8 mouse cellular contexts compared by ENCODE assay signal in the genomic region with DNA sequence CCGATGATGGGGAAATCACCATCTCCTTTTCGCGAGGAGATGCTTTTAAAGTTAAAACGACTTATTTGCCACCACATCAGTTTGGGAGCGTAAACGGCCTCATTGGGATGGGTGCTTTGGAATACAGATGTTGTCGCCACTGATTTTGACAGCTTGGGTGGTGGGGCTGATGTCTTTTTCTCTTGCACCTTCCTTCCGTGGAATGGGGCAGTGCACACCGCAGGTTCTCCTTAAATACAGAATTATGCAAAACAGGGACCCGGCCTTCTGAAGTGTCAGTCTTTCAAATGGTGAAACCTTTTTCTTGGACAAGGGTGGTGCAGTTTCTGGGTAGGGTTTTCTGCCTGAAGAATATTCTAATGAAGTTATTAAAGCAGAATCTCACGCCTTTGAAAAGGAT. TPM values are rescaled to one million over a fixed set of nuclear protein-coding genes. Genes with fewer than 3 reads are reported as not detected.
A peak's percentile ranks its signal among the peaks of the same experiment; 100 is the strongest.
DNase-seq lines count a peak whose midpoint lies in the region; ATAC-seq and TF ChIP-seq lines count a peak whose summit lies in the region.

No protein-coding gene starts in this region.

- H3K27me3 ChIP-seq in lung, postnatal 0 days (replicated peaks; ENCODE audit: insufficient read depth, low read length) = no peaks in the 10 kb centered on the region
- H3K27me3 ChIP-seq in embryonic facial prominence, embryonic 15.5 days = no peaks in the 10 kb centered on the region
- H3K27me3 ChIP-seq in limb, embryonic 12.5 days = no peaks in the 10 kb centered on the region
- no peaks in the 10 kb centered on the region for H3K27me3 ChIP-seq in small intestine, adult 2 months (ENCODE audit: control insufficient read depth, insufficient read depth, low read length)

- WGBS in lung, postnatal 0 days = 8% methylated on average over 11 of the region's 11 CpGs
- 9% methylated on average over 11 of the region's 11 CpGs for WGBS in embryonic facial prominence, embryonic 15.5 days
- WGBS in limb, embryonic 12.5 days = 11% methylated on average over 11 of the region's 11 CpGs
- WGBS in small intestine, adult 2 months = 10% methylated on average over 11 of the region's 11 CpGs

- no peak for TF ChIP-seq EP300 in lung, postnatal 0 days (IDR thresholded peaks at IDR 0.05)

- TF ChIP-seq POLR2A in small intestine, adult 2 months (IDR thresholded peaks at IDR 0.05; ENCODE audit: low read depth, low read length) = no peak

- no peak for TF ChIP-seq CTCF in lung, postnatal 0 days (IDR thresholded peaks at IDR 0.05)
- no peak for TF ChIP-seq CTCF in small intestine, adult 2 months (IDR thresholded peaks at IDR 0.05; ENCODE audit: extremely low read depth, insufficient read length, insufficient replicate concordance, low read depth, low read length)

- peak overlapping the region; percentile 58 for H3K4me3 ChIP-seq in lung, postnatal 0 days (ENCODE audit: low read depth, low read length)
- H3K4me3 ChIP-seq in embryonic facial prominence, embryonic 15.5 days (replicated peaks) = peak overlapping the region; percentile 76
- H3K4me3 ChIP-seq in limb, embryonic 12.5 days (replicated peaks) = peak overlapping the region; percentile 65
- H3K4me3 ChIP-seq in small intestine, adult 2 months (ENCODE audit: low read depth, low read length) = peak overlapping the region; percentile 98

- no peak for ATAC-seq in lung, postnatal 0 days
- ATAC-seq in embryonic facial prominence, embryonic 15.5 days (ENCODE audit: insufficient number of reproducible peaks, low FRiP score, low TSS enrichment, low read depth) = no peak
- ATAC-seq in limb, embryonic 12.5 days (ENCODE audit: insufficient number of reproducible peaks, insufficient read depth, low FRiP score, low TSS enrichment, low read depth) = no peak

- no peaks in the 10 kb centered on the region for H3K9me3 ChIP-seq in lung, postnatal 0 days (ENCODE audit: low read length)
- H3K9me3 ChIP-seq in embryonic facial prominence, embryonic 15.5 days (replicated peaks) = no peaks in the 10 kb centered on the region
- H3K9me3 ChIP-seq in limb, embryonic 12.5 days = no peaks in the 10 kb centered on the region

- H3K9ac ChIP-seq in lung, postnatal 0 days (replicated peaks; ENCODE audit: low read depth) = peak overlapping the region; percentile 52
- H3K9ac ChIP-seq in embryonic facial prominence, embryonic 15.5 days = peak overlapping the region; percentile 58
- peak overlapping the region; percentile 72 for H3K9ac ChIP-seq in limb, embryonic 12.5 days (replicated peaks)

- H3K36me3 ChIP-seq in lung, postnatal 0 days (ENCODE audit: insufficient read depth, low read length) = no peaks in the 10 kb centered on the region
- H3K36me3 ChIP-seq in embryonic facial prominence, embryonic 15.5 days = no peaks in the 10 kb centered on the region
- H3K36me3 ChIP-seq in limb, embryonic 12.5 days = no peaks in the 10 kb centered on the region
- H3K36me3 ChIP-seq in small intestine, adult 2 months (ENCODE audit: control insufficient read depth, insufficient read depth, low read length) = no peaks in the 10 kb centered on the region

- 0 out of 2 replicates have a peak, but pooled peaks cover 7% of the 10 kb centered on the region for H3K4me1 ChIP-seq in lung, postnatal 0 days (ENCODE audit: insufficient read depth, low read depth, low read length)
- H3K4me1 ChIP-seq in embryonic facial prominence, embryonic 15.5 days = peaks cover 16% of the 10 kb centered on the region; the same call in 1 of the 2 replicates
- H3K4me1 ChIP-seq in limb, embryonic 12.5 days (replicated peaks) = peaks cover 17% of the 10 kb centered on the region
- H3K4me1 ChIP-seq in small intestine, adult 2 months (ENCODE audit: control insufficient read depth, insufficient read depth, insufficient read length, low read length) = peaks cover 4% of the 10 kb centered on the region; the same call in 1 of the 2 replicates

- H3K27ac ChIP-seq in lung, postnatal 0 days (ENCODE audit: low read length) = no peak overlapping the region
- peak overlapping the region; percentile 71 for H3K27ac ChIP-seq in embryonic facial prominence, embryonic 15.5 days (replicated peaks)
- no peak overlapping the region; the same call in 1 of the 2 replicates for H3K27ac ChIP-seq in limb, embryonic 12.5 days
- peak overlapping the region; percentile 8; the same call in 1 of the 2 replicates for H3K27ac ChIP-seq in small intestine, adult 2 months (ENCODE audit: insufficient read depth, low read depth, low read length)

- peak overlapping the region; percentile 75 for H3K4me2 ChIP-seq in lung, postnatal 0 days (replicated peaks; ENCODE audit: low read depth, low read length)
- peak overlapping the region; percentile 76 for H3K4me2 ChIP-seq in embryonic facial prominence, embryonic 15.5 days (replicated peaks)
- H3K4me2 ChIP-seq in limb, embryonic 12.5 days = peak overlapping the region; percentile 76

- no peak for DNase-seq in lung, postnatal 0 days (ENCODE audit: low spot score)
- DNase-seq in lung, adult 18-20 months = no peak
- DNase-seq in layer of hippocampus, adult 18-20 months (ENCODE audit: low spot score in 2 of 2) = no peak
- no peak for DNase-seq in adrenal gland, postnatal 4 days (ENCODE audit: low spot score in 2 of 2)
- no peak for DNase-seq in ovary, postnatal 14 days (ENCODE audit: low spot score)

RNA-seq across cellular contexts. Expression of gene Ppp1r21, which starts 0.7 kb away (rescaled TPM):
- 18.6 TPM in 2 replicates for polyA plus RNA-seq in lung, postnatal 0 days (2015; fragmentation: Nextera tagmentation; extraction: Ambion mirVana)
- 19.2 and 21.8 TPM in 2 replicates for polyA plus RNA-seq in embryonic facial prominence, embryonic 15.5 days (2015; fragmentation: Nextera tagmentation; extraction: Ambion mirVana)
- polyA plus RNA-seq in limb, embryonic 12.5 days (2016; fragmentation: Nextera tagmentation; extraction: Ambion mirVana) = 20.5 and 22.7 TPM in 2 replicates
- 7.7 and 15.7 TPM in 2 replicates for polyA plus RNA-seq in small intestine, adult 2 months (2012; rRNA removed)
- 10 to 100 TPM; 80.3 to 81.6 TPM for total RNA-seq in layer of hippocampus, adult 18-20 months (2021)
- total RNA-seq in adrenal gland, postnatal 4 days (2021) = 10 to 100 TPM; 43.9 to 49.9 TPM

Comparison
In these comparisons a context has a peak if more than half of its experiments do, and no peak if none do; other contexts are left out.
1. H3K27ac ChIP-seq: peak in embryonic facial prominence, embryonic 15.5 days (single experiment) and small intestine, adult 2 months (single experiment); none in lung, postnatal 0 days (single experiment) and limb, embryonic 12.5 days (single experiment).
2. Peak in every context shown above with its lines, with median percentiles within 50 percentile points of each other: H3K4me2 ChIP-seq, H3K4me3 ChIP-seq and H3K9ac ChIP-seq.